Mouse (Mus musculus): Measurements from ENCODE around the gene Cdh12. TPM values are rescaled to one million over a fixed set of nuclear protein-coding genes. Genes with fewer than 3 reads are reported as not detected.

Cdh12 gene
- 1.2 TPM in 2 replicates for polyA plus RNA-seq (2016; fragmentation: Nextera tagmentation; extraction: Ambion mirVana)

- Histone ChIP-seq H3K4me3 (peak within 1 kb of the TSS; percentile 45), H3K27me3 (no peaks in the 10 kb centered on the region), H3K4me1 (no peaks in the 10 kb centered on the region), H3K9me3 (no peaks in the 10 kb centered on the region), H3K9ac (replicated peaks) (peak within 1 kb of the TSS; percentile 55), H3K36me3 (no peaks in the 10 kb centered on the region), H3K27ac (replicated peaks) (no peak within 1 kb of the TSS), H3K4me2 (replicated peaks) (peak within 1 kb of the TSS; percentile 74)
- WGBS = 4% methylated on average over 18 of the region's 18 CpGs
- ATAC-seq (ENCODE audit: low FRiP score, low read depth) = peak; percentile 95
Observed at GRCm38 (mm10) chr15:20448861-20449663, at the start of gene Cdh12. Gene Cdh12 (plus strand): TSS chr15:20449265.

- ATAC-seq (ENCODE audit: low FRiP score, low read depth) = no peak
- no peak overlapping the region for H3K4me2 ChIP-seq (replicated peaks)
- no peak overlapping the region for H3K9ac ChIP-seq (replicated peaks)
- no peaks in the 10 kb centered on the region for H3K27me3 ChIP-seq
- H3K4me3 ChIP-seq = no peak overlapping the region
- no peaks in the 10 kb centered on the region for H3K9me3 ChIP-seq
- H3K36me3 ChIP-seq = no peaks in the 10 kb centered on the region
- H3K4me1 ChIP-seq = no peaks in the 10 kb centered on the region
- WGBS = 55% methylated on average over 3 of the region's 3 CpGs
- no peak overlapping the region for H3K27ac ChIP-seq (replicated peaks)
Observed at GRCm38 (mm10) chr15:20403596-20403995, 45.5 kb upstream of the Cdh12 start.

GRCm38 (mm10) chr15:20413397-20413796 lies 35.7 kb upstream of the Cdh12 start:
- Histone ChIP-seq H3K4me2 (replicated peaks) (no peak overlapping the region), H3K36me3 (no peaks in the 10 kb centered on the region), H3K27me3 (no peaks in the 10 kb centered on the region), H3K9me3 (no peaks in the 10 kb centered on the region), H3K4me1 (no peaks in the 10 kb centered on the region), H3K4me3 (no peak overlapping the region), H3K27ac (replicated peaks) (no peak overlapping the region), H3K9ac (replicated peaks) (no peak overlapping the region)
- no peak for ATAC-seq (ENCODE audit: low FRiP score, low read depth)
- WGBS = 88% methylated on average over 1 of the region's 1 CpGs

DNA sequence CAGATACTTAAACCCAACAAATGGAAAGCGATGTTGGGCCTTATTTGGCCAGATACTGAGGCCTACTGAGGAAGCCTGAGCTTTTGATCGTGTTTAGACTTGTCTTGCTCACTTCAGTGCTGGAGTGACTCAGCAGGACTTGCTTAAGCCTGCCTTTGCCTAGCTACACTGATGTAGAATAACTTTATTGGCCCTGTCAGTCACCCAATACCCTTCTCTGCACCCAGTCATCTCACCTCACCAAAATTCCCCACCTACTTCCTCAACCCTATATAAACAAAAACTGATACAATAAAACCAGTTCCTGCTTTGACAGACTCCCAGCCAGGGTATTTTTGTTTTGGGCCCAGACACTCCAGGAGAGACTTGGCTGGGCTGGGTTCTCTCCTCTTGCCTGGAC lies 12.7 kb upstream of the Cdh12 start:
- no peak for ATAC-seq (ENCODE audit: low FRiP score, low read depth)
- no peaks in the 10 kb centered on the region for H3K36me3 ChIP-seq
- no peaks in the 10 kb centered on the region for H3K4me1 ChIP-seq
- WGBS = 58% methylated on average over 2 of the region's 2 CpGs
- H3K4me3 ChIP-seq = no peak overlapping the region
- H3K27ac ChIP-seq (replicated peaks) = no peak overlapping the region
- no peaks in the 10 kb centered on the region for H3K9me3 ChIP-seq
- no peaks in the 10 kb centered on the region for H3K27me3 ChIP-seq
- no peak overlapping the region for H3K4me2 ChIP-seq (replicated peaks)
- H3K9ac ChIP-seq (replicated peaks) = no peak overlapping the region

DNA sequence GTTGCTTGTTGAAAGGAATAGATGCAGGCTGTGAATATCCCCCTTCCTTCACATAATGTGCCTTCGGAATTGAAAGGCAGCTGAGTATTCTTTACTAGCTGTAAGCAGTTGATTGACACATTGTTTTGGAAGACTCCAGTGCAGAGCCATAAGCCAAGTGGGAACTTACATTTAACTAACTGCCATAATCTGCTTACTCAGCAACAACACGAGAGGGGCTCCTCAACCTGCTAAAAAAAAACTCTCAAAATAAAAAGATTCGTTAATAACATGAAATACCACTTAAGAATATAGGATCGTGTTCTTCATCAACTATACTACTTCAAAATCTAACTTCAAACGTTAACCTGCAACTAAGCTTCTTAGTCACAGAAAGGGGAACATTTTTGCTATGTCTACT lies 1.5 kb downstream of the Cdh12 start:
- 56% methylated on average over 5 of the region's 5 CpGs for WGBS
- no peak overlapping the region for H3K9ac ChIP-seq (replicated peaks)
- H3K4me3 ChIP-seq = no peak overlapping the region
- no peaks in the 10 kb centered on the region for H3K9me3 ChIP-seq
- no peak overlapping the region for H3K4me2 ChIP-seq (replicated peaks)
- ATAC-seq (ENCODE audit: low FRiP score, low read depth) = no peak
- no peaks in the 10 kb centered on the region for H3K36me3 ChIP-seq
- H3K27me3 ChIP-seq = no peaks in the 10 kb centered on the region
- H3K4me1 ChIP-seq = no peaks in the 10 kb centered on the region
- no peak overlapping the region for H3K27ac ChIP-seq (replicated peaks)

DNA sequence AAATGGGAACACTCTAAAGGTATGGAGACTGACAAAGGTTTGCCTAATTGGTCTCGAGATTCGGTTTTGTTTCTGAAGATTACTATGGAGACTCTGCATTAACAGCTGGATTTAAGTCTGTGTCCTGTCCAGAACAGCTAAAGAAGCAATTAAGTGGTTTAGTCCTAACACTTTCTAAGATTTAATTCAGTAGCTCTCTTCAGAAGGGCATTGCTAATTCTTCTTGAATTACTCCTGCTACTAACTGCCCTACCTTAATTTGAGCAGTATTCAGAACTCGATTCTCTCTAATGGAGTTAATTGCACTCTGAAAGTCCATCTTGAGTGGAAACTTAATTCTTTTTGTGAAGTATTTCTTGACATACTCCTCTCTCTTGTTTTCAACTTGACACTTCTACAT lies 9.4 kb downstream of the Cdh12 start:
- no peak overlapping the region for H3K27ac ChIP-seq (replicated peaks)
- H3K9me3 ChIP-seq = no peaks in the 10 kb centered on the region
- H3K36me3 ChIP-seq = no peaks in the 10 kb centered on the region
- WGBS = 54% methylated on average over 3 of the region's 3 CpGs
- no peak overlapping the region for H3K4me3 ChIP-seq
- no peak overlapping the region for H3K4me2 ChIP-seq (replicated peaks)
- no peaks in the 10 kb centered on the region for H3K27me3 ChIP-seq
- no peaks in the 10 kb centered on the region for H3K4me1 ChIP-seq
- no peak for ATAC-seq (ENCODE audit: low FRiP score, low read depth)
- H3K9ac ChIP-seq (replicated peaks) = no peak overlapping the region

- Histone ChIP-seq H3K4me3 (no peak overlapping the region), H3K4me2 (replicated peaks) (no peak overlapping the region), H3K27me3 (no peaks in the 10 kb centered on the region), H3K27ac (replicated peaks) (no peak overlapping the region), H3K4me1 (no peaks in the 10 kb centered on the region), H3K9me3 (no peaks in the 10 kb centered on the region), H3K36me3 (no peaks in the 10 kb centered on the region), H3K9ac (replicated peaks) (no peak overlapping the region)
- 84% methylated on average over 3 of the region's 3 CpGs for WGBS
- ATAC-seq (ENCODE audit: low FRiP score, low read depth) = no peak
Observed at GRCm38 (mm10) chr15:20462500-20462899, 13.4 kb downstream of the Cdh12 start.

GRCm38 (mm10) chr15:20463601-20464000 lies 14.5 kb downstream of the Cdh12 start:
- ATAC-seq (ENCODE audit: low FRiP score, low read depth) = no peak
- no peaks in the 10 kb centered on the region for H3K9me3 ChIP-seq

DNA sequence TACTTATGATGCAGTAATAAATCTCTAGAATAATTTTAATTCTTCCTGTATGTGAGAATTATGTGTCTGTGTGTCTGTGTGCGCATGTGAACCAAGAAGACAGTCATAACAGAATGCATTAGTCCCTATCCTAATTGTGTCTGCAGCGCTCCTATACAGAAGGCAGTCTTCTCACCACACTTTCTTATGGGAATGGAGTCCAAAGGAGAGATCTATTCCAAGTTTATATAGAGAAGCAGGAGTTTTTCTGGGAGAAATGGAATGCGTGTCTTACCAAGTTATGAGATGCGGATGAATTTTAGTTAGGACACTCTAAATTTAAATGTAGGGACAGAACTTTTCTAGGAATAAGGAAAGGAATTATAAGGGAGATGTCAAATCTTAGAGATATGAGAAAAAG lies 101.9 kb downstream of the Cdh12 start:
- Histone ChIP-seq H3K27me3 (no peaks in the 10 kb centered on the region), H3K36me3 (no peaks in the 10 kb centered on the region), H3K4me3 (no peak overlapping the region), H3K4me2 (replicated peaks) (no peak overlapping the region), H3K4me1 (no peaks in the 10 kb centered on the region), H3K27ac (replicated peaks) (no peak overlapping the region), H3K9ac (replicated peaks) (no peak overlapping the region), H3K9me3 (no peaks in the 10 kb centered on the region)
- WGBS = 92% methylated on average over 4 of the region's 4 CpGs
- ATAC-seq (ENCODE audit: low FRiP score, low read depth) = no peak

More at GRCm38 (mm10) chr15:20463601-20464000, 14.5 kb downstream of the Cdh12 start:
- Histone ChIP-seq H3K9ac (replicated peaks) (no peak overlapping the region), H3K4me3 (no peak overlapping the region), H3K27ac (replicated peaks) (no peak overlapping the region), H3K4me2 (replicated peaks) (no peak overlapping the region), H3K4me1 (no peaks in the 10 kb centered on the region), H3K27me3 (no peaks in the 10 kb centered on the region), H3K36me3 (no peaks in the 10 kb centered on the region)
- 84% methylated on average over 1 of the region's 1 CpGs for WGBS

DNA sequence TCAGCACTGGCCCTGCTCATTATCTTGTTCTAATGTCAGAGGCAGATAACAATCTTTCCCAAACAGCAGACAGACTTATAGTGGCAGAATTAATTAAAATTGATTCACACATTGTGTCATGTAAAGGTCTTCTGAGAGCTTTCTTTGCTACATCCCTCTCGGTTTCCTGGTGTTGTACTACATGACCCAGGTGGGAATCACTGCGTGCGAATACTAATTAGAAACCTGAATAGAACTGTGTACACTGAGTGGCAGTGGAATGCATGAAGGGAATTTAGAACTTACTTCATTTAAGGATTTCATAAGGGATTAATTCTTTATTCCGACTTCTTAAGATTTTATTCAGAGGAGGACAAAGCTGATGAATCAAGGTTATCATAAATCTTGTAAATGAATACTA lies 121.9 kb downstream of the Cdh12 start:
- WGBS = 76% methylated on average over 4 of the region's 4 CpGs
- Histone ChIP-seq H3K27me3 (no peaks in the 10 kb centered on the region), H3K9ac (replicated peaks) (no peak overlapping the region), H3K36me3 (no peaks in the 10 kb centered on the region), H3K9me3 (no peaks in the 10 kb centered on the region), H3K4me2 (replicated peaks) (no peak overlapping the region), H3K4me3 (no peak overlapping the region), H3K27ac (replicated peaks) (no peak overlapping the region), H3K4me1 (no peaks in the 10 kb centered on the region)
- ATAC-seq (ENCODE audit: low FRiP score, low read depth) = no peak

GRCm38 (mm10) chr15:20582567-20583075 lies 133.6 kb downstream of the Cdh12 start:
- H3K4me2 ChIP-seq (replicated peaks) = no peak overlapping the region
- H3K4me3 ChIP-seq = no peak overlapping the region
- H3K9ac ChIP-seq (replicated peaks) = no peak overlapping the region
- ATAC-seq (ENCODE audit: low FRiP score, low read depth) = no peak
- H3K27me3 ChIP-seq = no peaks in the 10 kb centered on the region
- no peaks in the 10 kb centered on the region for H3K9me3 ChIP-seq
- no peaks in the 10 kb centered on the region for H3K36me3 ChIP-seq
- 73% methylated on average over 5 of the region's 5 CpGs for whole genome bisulfite sequencing
- H3K4me1 ChIP-seq = no peaks in the 10 kb centered on the region
- no peak overlapping the region for H3K27ac ChIP-seq (replicated peaks)

- H3K27me3 ChIP-seq = no peaks in the 10 kb centered on the region
- H3K4me3 ChIP-seq = no peak overlapping the region
- no peak overlapping the region for H3K9ac ChIP-seq (replicated peaks)
- no peaks in the 10 kb centered on the region for H3K9me3 ChIP-seq
- H3K27ac ChIP-seq (replicated peaks) = no peak overlapping the region
- ATAC-seq (ENCODE audit: low FRiP score, low read depth) = no peak
- H3K36me3 ChIP-seq = no peaks in the 10 kb centered on the region
- H3K4me2 ChIP-seq (replicated peaks) = no peak overlapping the region
- no peaks in the 10 kb centered on the region for H3K4me1 ChIP-seq
- WGBS = 66% methylated on average over 5 of the region's 5 CpGs
Observed at GRCm38 (mm10) chr15:20591599-20591998, 142.5 kb downstream of the Cdh12 start.
